Mouse (Mus musculus): ENCODE data around the gene Pcolce2.

DNA sequence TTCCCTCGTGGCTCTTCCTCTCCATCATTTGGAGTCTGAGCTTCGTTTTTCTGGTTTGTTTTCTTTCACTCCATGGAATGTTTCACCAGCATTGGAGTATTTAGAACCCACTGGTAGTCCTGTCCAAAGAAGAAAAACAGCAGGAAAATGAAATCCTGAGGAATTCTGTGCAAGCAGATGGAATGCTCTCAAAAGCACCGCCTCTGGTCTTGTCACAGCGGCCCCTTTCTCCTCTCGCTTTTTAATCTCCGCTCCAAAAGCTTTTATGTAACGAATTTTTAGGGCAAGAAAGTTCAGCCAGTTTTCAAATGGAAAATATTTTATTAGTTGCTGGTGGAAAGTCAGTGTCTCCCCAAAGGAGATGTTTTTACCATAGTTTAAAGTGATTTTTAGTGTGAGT is 42.6 kb downstream of the Pcolce2 start:
- no peak for TF ChIP-seq GATA1 (IDR thresholded peaks at IDR 0.05; ENCODE audit: low read length)
- no peak for TF ChIP-seq TAL1 (IDR thresholded peaks at IDR 0.05; ENCODE audit: low read length)

All from erythroblast, embryonic 14.5 days (primary cell).